Mouse (Mus musculus): Measurements from ENCODE around the gene Slc44a2. TPM values are rescaled to one million over a fixed set of nuclear protein-coding genes. Genes with fewer than 3 reads are reported as not detected.
"Not testable (repeated sequence)": the region's sequence is repeated elsewhere in the genome, so short reads cannot be mapped to it uniquely, and the experiment has no call there.

The Slc44a2 gene
- total and polyA plus RNA-seq, 2 experiments from 2014 or later, result 46.5 to 84.8 TPM

DNA sequence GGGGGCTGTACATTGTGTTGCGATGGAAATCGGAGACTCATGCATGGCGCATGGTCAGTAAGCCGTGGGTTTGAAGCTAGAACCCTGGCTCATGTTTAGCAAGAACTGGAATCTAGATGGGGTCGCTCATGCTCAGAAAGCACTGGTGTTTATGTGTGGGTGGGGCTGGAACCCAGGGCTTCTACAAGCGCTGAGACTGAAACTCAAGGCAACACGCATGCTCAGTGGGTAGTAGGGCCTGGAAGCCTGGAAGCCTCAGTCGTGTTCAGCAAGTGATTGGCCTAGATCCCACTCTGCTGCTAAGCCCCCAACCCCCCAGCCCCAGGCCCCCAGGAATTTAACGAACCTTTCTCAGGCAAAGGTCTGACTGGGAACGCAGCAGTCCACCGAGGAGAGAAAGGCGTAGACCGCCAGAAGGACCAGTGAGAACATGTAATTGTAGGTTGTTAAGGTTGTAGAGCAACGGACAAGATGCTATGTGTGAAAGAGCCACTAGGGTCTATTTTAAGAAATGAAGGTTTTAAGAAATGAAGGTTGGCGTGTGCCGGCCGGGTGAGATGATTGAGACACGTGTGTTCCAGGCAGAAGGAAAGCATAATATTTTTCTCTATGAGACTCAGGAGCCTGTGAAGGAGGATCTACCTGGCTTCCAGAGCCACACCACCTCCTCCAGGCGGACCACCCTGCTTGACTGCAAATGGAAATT is 1.9 kb downstream of the Slc44a2 start:
- Histone ChIP-seq H3K36me3 (replicated peaks; ENCODE audit: control insufficient read depth, insufficient read depth, low read length) (no peaks in the 10 kb centered on the region), H3K9me3 (replicated peaks; ENCODE audit: control insufficient read depth, low read length) (no peaks in the 10 kb centered on the region), H3K27me3 (ENCODE audit: control insufficient read depth, insufficient read depth, low read length) (no peaks in the 10 kb centered on the region), H3K4me1 (ENCODE audit: control insufficient read depth, insufficient read depth) (peaks cover 13% of the 10 kb centered on the region), H3K27ac (ENCODE audit: low read depth) (peak overlapping the region; percentile 79), H3K9ac (replicated peaks; ENCODE audit: low read depth, low read length) (peak overlapping the region; percentile 71; the same call in 1 of the 2 replicates), H3K4me3 (ENCODE audit: low read depth, low read length) (peak overlapping the region; percentile 85), H3K4me2 (ENCODE audit: low read depth, low read length) (peak overlapping the region; percentile 81)
- 57% methylated on average over 19 of the region's 19 CpGs for WGBS
- TF ChIP-seq CTCF (IDR thresholded peaks at IDR 0.05; ENCODE audit: low read depth), result no peak
- no peak for TF ChIP-seq EP300 (IDR thresholded peaks at IDR 0.05; ENCODE audit: low read depth)
- no peak for ATAC-seq (ENCODE audit: insufficient read depth, low read depth)
- DNase-seq (ENCODE audit: low spot score), result no peak

DNA sequence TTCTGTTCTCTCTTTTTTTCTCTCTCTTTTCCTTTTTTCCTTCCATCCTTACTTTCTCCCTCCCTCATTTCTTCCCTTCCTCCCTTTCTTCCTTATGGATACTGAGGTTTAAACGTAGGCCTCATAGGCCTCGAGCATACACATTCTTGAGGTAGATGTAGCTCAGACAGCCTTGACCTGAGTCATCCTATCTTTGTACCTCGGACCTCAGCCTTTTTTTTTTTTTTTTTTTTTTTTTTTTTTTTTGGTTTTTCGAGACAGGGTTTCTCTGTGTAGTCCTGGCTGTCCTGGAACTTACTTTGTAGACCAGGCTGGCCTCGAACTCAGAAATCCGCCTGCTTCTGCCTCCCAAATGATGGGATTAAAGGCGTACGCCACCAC is 2.4 kb downstream of the Slc44a2 start:
- peaks cover 16% of the 10 kb centered on the region for H3K4me1 ChIP-seq (ENCODE audit: control insufficient read depth, insufficient read depth)
- H3K9me3 ChIP-seq (replicated peaks; ENCODE audit: control insufficient read depth, low read length); H3K27ac ChIP-seq (ENCODE audit: low read depth); DNase-seq (ENCODE audit: low spot score); H3K9ac ChIP-seq (replicated peaks; ENCODE audit: low read depth, low read length); H3K4me3 ChIP-seq (ENCODE audit: low read depth, low read length); H3K27me3 ChIP-seq (ENCODE audit: control insufficient read depth, insufficient read depth, low read length); H3K4me2 ChIP-seq (ENCODE audit: low read depth, low read length); ATAC-seq (ENCODE audit: insufficient read depth, low read depth); H3K36me3 ChIP-seq (replicated peaks; ENCODE audit: control insufficient read depth, insufficient read depth, low read length): not testable (repeated sequence)
- 85% methylated on average over 8 of the region's 8 CpGs for WGBS

DNA sequence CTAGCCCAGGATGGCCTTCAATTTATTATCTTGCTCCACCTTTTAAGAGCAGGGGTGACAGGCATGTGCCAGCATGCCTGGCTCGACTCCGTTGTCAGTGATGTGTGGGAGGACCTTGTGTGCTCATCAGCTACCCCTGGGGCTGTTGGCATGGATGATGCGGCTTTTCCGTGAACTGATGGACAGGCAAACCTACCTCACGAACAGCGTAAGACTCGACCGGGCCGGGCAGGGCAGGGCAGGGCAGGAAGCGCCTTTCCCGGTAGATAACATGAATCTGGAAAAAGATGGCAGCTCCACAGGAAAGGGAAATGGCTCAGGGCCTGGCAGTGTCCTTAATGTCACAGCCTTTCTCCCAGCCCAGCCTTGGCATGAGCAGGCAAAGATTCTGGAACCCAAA is 3.8 kb downstream of the Slc44a2 start:
- Histone ChIP-seq H3K9ac (replicated peaks; ENCODE audit: low read depth, low read length) (no peak overlapping the region), H3K4me2 (ENCODE audit: low read depth, low read length) (no peak overlapping the region), H3K9me3 (replicated peaks; ENCODE audit: control insufficient read depth, low read length) (no peaks in the 10 kb centered on the region), H3K27ac (ENCODE audit: low read depth) (no peak overlapping the region), H3K36me3 (replicated peaks; ENCODE audit: control insufficient read depth, insufficient read depth, low read length) (no peaks in the 10 kb centered on the region), H3K4me1 (ENCODE audit: control insufficient read depth, insufficient read depth) (peaks cover 21% of the 10 kb centered on the region), H3K27me3 (ENCODE audit: control insufficient read depth, insufficient read depth, low read length) (no peaks in the 10 kb centered on the region), H3K4me3 (ENCODE audit: low read depth, low read length) (no peak overlapping the region)
- ATAC-seq (ENCODE audit: insufficient read depth, low read depth) (no peak), DNase-seq (ENCODE audit: low spot score) (no peak)
- WGBS, result 72% methylated on average over 11 of the region's 11 CpGs
- no peak for TF ChIP-seq EP300 (IDR thresholded peaks at IDR 0.05; ENCODE audit: low read depth)
- TF ChIP-seq CTCF (IDR thresholded peaks at IDR 0.05; ENCODE audit: low read depth), result no peak

DNA sequence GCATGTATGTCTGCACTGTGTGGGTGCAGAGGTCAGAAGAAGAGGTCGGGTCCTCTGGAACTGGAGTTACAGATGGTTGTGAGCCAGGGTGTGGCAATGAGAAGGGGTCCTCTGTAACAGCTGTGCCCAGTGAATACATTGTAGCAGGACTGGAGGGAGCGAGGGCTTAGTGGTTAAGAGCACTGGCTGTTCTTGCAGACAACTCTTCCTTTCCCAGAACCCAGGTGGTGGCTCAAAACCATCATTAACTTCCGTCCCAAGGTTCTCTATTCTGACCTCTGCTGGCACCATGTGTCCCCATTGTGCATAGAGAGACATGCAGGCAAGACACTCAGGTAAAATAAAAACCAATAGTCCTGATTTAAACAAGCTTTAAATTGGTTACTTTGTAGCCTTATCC is 7.1 kb downstream of the Slc44a2 start:
- Histone ChIP-seq H3K27me3 (ENCODE audit: control insufficient read depth, insufficient read depth, low read length) (no peaks in the 10 kb centered on the region), H3K36me3 (replicated peaks; ENCODE audit: control insufficient read depth, insufficient read depth, low read length) (no peaks in the 10 kb centered on the region), H3K27ac (ENCODE audit: low read depth) (peak overlapping the region; percentile 68; the same call in 1 of the 2 replicates), H3K9ac (replicated peaks; ENCODE audit: low read depth, low read length) (no peak overlapping the region), H3K4me3 (ENCODE audit: low read depth, low read length) (no peak overlapping the region), H3K9me3 (replicated peaks; ENCODE audit: control insufficient read depth, low read length) (no peaks in the 10 kb centered on the region), H3K4me2 (ENCODE audit: low read depth, low read length) (peak overlapping the region; percentile 2; the same call in 1 of the 2 replicates), H3K4me1 (ENCODE audit: control insufficient read depth, insufficient read depth) (peaks cover 31% of the 10 kb centered on the region)
- DNase-seq (ENCODE audit: low spot score) (no peak), ATAC-seq (ENCODE audit: insufficient read depth, low read depth) (no peak)
- TF ChIP-seq CTCF (IDR thresholded peaks at IDR 0.05; ENCODE audit: low read depth), result no peak
- no peak for TF ChIP-seq EP300 (IDR thresholded peaks at IDR 0.05; ENCODE audit: low read depth)
- 74% methylated on average over 3 of the region's 3 CpGs for WGBS

DNA sequence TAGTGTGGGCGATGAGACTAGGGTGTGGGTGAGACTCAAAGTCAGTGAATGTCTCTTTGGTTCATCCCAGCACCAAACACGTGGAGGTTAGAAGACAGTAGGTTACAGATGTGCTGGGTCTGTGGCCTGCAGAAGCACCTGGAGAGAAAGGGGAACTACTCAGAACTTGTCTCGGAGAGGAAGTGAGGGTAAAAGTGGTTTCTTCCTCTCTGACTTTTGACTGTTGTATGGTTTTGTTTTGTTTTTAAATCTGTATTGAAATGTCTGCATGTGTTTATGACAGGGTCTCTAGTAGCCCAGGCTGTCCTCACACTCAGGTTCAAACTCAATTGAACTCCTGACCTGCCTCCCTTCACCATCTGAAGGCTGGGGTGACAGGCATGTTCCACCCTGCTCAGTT is 7.5 kb downstream of the Slc44a2 start:
- peak overlapping the region; percentile 68; the same call in 1 of the 2 replicates for H3K27ac ChIP-seq (ENCODE audit: low read depth)
- no peaks in the 10 kb centered on the region for H3K9me3 ChIP-seq (replicated peaks; ENCODE audit: control insufficient read depth, low read length)
- peaks cover 33% of the 10 kb centered on the region for H3K4me1 ChIP-seq (ENCODE audit: control insufficient read depth, insufficient read depth)
- DNase-seq (ENCODE audit: low spot score) (no peak), ATAC-seq (ENCODE audit: insufficient read depth, low read depth) (no peak)
- no peaks in the 10 kb centered on the region for H3K36me3 ChIP-seq (replicated peaks; ENCODE audit: control insufficient read depth, insufficient read depth, low read length)
- TF ChIP-seq CTCF (IDR thresholded peaks at IDR 0.05; ENCODE audit: low read depth) (no peak), EP300 (IDR thresholded peaks at IDR 0.05; ENCODE audit: low read depth) (no peak)
- no peak overlapping the region for H3K4me2 ChIP-seq (ENCODE audit: low read depth, low read length)
- no peaks in the 10 kb centered on the region for H3K27me3 ChIP-seq (ENCODE audit: control insufficient read depth, insufficient read depth, low read length)
- WGBS, result 71% methylated on average over 3 of the region's 3 CpGs
- no peak overlapping the region for H3K9ac ChIP-seq (replicated peaks; ENCODE audit: low read depth, low read length)
- no peak overlapping the region for H3K4me3 ChIP-seq (ENCODE audit: low read depth, low read length)

DNA sequence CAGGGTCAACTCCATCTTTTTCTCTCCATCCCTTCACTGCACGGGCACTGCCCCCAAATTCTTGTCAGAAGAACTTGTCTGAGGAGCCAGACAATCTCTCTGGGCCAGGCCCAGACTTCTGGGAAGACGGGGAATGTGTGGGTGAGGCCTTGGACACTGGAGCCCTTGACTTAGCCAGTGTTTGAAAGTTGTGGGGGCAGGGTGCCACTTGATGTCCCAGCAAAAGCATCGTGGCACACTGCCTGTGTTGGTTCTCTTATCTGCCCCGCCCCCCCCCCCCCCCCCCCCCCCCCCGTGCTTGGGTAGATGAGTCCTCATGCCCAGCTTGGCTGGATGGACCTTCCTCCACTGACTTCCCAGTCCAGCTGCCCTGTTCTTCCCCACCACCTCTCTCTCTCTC is 8.5 kb downstream of the Slc44a2 start:
- TF ChIP-seq CTCF (IDR thresholded peaks at IDR 0.05; ENCODE audit: low read depth), result no peak
- WGBS, result 16% methylated on average over 3 of the region's 5 CpGs
- Histone ChIP-seq H3K27ac (ENCODE audit: low read depth) (peak overlapping the region; percentile 68), H3K36me3 (replicated peaks; ENCODE audit: control insufficient read depth, insufficient read depth, low read length) (no peaks in the 10 kb centered on the region), H3K9ac (replicated peaks; ENCODE audit: low read depth, low read length) (no peak overlapping the region), H3K4me3 (ENCODE audit: low read depth, low read length) (no peak overlapping the region), H3K4me2 (ENCODE audit: low read depth, low read length) (no peak overlapping the region), H3K27me3 (ENCODE audit: control insufficient read depth, insufficient read depth, low read length) (no peaks in the 10 kb centered on the region), H3K4me1 (ENCODE audit: control insufficient read depth, insufficient read depth) (peaks cover 33% of the 10 kb centered on the region), H3K9me3 (replicated peaks; ENCODE audit: control insufficient read depth, low read length) (no peaks in the 10 kb centered on the region)
- peak; percentile 83 for DNase-seq (ENCODE audit: low spot score)
- peak; percentile 82 for ATAC-seq (ENCODE audit: insufficient read depth, low read depth)
